Mouse (Mus musculus): Measurements from ENCODE around the gene Tssk3. TPM values are rescaled to one million over a fixed set of nuclear protein-coding genes. Genes with fewer than 3 reads are reported as not detected.

The Tssk3 gene
- polyA plus RNA-seq, 1 experiment from 2014 or later = 0.14 TPM

DNA sequence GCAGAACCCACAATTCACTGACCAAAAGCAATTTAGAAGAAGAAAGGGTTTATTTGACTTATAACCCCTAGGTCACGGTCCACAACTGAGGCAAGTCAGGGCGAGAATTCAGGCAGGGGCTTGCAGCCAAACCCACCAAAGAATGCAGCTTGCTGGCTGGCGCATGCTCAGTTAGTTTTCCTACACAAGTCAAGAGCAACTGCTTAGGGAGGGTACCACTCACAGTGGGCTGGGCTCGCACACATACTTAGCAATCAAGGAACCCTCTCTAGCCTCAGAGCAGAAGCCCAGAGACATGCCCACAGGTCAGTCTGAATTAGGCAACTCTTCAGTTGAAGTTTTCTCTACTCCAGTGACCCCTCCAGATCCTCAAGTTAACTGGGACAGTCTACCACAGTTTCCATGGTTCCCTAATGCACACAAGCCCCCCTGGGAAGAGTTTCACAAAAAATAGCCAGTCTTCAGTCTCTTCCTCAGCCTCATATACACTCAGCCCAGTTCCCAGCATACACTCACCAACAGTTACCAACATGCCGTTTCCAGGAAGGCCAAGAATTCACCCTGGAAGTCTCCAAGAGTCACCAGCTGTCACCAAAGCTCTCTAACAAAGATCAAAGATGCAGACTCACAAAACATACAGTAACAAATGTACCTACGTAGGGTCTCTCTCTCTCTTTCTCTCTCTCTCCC is 20.0 kb upstream of the Tssk3 start:
- no peak overlapping the region for H3K27ac ChIP-seq (ENCODE audit: low read depth)
- no peak overlapping the region for H3K4me3 ChIP-seq (ENCODE audit: low read depth, low read length)
- TF ChIP-seq EP300 (IDR thresholded peaks at IDR 0.05; ENCODE audit: low read depth) (no peak), CTCF (IDR thresholded peaks at IDR 0.05; ENCODE audit: low read depth) (no peak)
- DNase-seq (no peak), ATAC-seq (no peak)
- H3K27me3 ChIP-seq (ENCODE audit: insufficient read depth, low read length) = peaks cover 8% of the 10 kb centered on the region; the same call in 1 of the 2 replicates
- no peak overlapping the region for H3K4me2 ChIP-seq (ENCODE audit: low read depth, low read length)
- H3K4me1 ChIP-seq (ENCODE audit: insufficient read depth) = peaks cover 19% of the 10 kb centered on the region
- no peaks in the 10 kb centered on the region for H3K36me3 ChIP-seq (replicated peaks; ENCODE audit: insufficient read depth, low read length)
- no peaks in the 10 kb centered on the region for H3K9me3 ChIP-seq (ENCODE audit: low read length)
- H3K9ac ChIP-seq (replicated peaks) = no peak overlapping the region
- 69% methylated on average over 6 of the region's 6 CpGs for WGBS (ENCODE audit: insufficient replicate concordance)

DNA sequence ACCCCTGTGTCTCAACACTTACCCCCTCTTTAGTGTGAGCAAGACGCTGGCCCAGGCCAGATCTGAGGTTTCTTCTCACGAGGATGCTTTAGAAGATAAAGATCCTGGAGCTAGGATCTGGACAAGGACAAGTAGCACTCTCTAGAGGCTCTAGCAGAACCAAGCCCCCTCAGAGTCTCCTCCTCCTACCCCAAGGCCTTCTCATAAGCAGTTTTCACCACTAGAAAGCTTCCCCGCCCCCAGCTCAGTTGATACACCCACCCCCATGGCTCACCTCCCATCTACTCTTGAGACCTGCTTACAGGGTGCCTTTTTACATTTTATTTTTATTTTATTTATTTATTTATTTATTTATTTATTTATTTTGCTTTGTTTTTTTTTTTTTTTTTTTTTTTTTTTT is 18.8 kb upstream of the Tssk3 start:
- ATAC-seq (no peak), DNase-seq (no peak)
- no peaks in the 10 kb centered on the region for H3K36me3 ChIP-seq (replicated peaks; ENCODE audit: insufficient read depth, low read length)
- peaks cover 8% of the 10 kb centered on the region; the same call in 1 of the 2 replicates for H3K27me3 ChIP-seq (ENCODE audit: insufficient read depth, low read length)
- peaks cover 19% of the 10 kb centered on the region for H3K4me1 ChIP-seq (ENCODE audit: insufficient read depth)
- TF ChIP-seq EP300 (IDR thresholded peaks at IDR 0.05; ENCODE audit: low read depth) = no peak
- TF ChIP-seq CTCF (IDR thresholded peaks at IDR 0.05; ENCODE audit: low read depth) = no peak
- H3K9ac ChIP-seq (replicated peaks) = no peak overlapping the region
- WGBS (ENCODE audit: insufficient replicate concordance) = 66% methylated on average over 3 of the region's 3 CpGs
- no peak overlapping the region for H3K27ac ChIP-seq (ENCODE audit: low read depth)
- H3K9me3 ChIP-seq (ENCODE audit: low read length) = no peaks in the 10 kb centered on the region
- no peak overlapping the region for H3K4me3 ChIP-seq (ENCODE audit: low read depth, low read length)
- H3K4me2 ChIP-seq (ENCODE audit: low read depth, low read length) = no peak overlapping the region

DNA sequence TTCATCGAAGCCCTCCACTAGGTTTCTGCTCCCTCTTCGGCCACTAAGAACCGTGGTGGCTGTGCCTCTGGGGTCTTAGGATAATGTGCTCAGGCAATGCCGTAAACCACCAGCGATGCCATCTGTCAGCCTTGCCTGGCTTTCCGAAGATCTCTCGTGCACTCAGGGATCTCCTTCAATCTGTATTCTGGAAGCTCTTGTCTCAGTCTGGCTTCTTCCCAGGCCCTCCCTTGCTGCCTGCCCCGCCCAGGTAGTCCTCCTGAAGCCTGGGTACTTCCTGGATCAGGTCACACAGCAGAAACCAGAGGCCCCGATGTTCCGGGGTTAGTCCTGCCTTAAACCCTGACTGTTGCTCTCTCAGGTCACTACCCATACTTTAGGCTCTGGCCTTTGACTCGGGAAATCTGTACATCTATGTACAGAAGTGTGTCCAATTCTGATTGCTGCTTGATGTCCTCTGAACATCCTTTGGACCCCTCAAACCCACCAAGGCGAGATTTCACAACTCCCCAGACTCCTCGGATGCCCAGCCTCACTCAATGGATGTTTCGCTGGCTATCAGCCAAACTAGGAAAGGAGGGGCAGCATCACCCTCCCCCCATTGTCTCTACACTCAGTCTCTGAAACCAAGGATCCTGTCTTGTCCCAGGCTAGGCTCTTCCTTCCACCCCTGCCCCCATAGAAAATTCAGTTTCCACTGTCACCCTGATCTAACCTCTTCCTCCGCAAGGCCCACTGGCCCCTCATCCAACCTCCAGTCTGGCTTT is 18.2 kb upstream of the Tssk3 start:
- DNase-seq = no peak
- H3K4me3 ChIP-seq (ENCODE audit: low read depth, low read length) = no peak overlapping the region
- H3K36me3 ChIP-seq (replicated peaks; ENCODE audit: insufficient read depth, low read length) = no peaks in the 10 kb centered on the region
- H3K27me3 ChIP-seq (ENCODE audit: insufficient read depth, low read length) = peaks cover 4% of the 10 kb centered on the region; the same call in 1 of the 2 replicates
- H3K9ac ChIP-seq (replicated peaks) = no peak overlapping the region
- H3K27ac ChIP-seq (ENCODE audit: low read depth) = no peak overlapping the region
- ATAC-seq = no peak
- 63% methylated on average over 15 of the region's 15 CpGs for WGBS (ENCODE audit: insufficient replicate concordance)
- no peak overlapping the region for H3K4me2 ChIP-seq (ENCODE audit: low read depth, low read length)
- H3K4me1 ChIP-seq (ENCODE audit: insufficient read depth) = peaks cover 18% of the 10 kb centered on the region
- TF ChIP-seq CTCF (IDR thresholded peaks at IDR 0.05; ENCODE audit: low read depth) (no peak), EP300 (IDR thresholded peaks at IDR 0.05; ENCODE audit: low read depth) (no peak)
- H3K9me3 ChIP-seq (ENCODE audit: low read length) = no peaks in the 10 kb centered on the region

- TF ChIP-seq CTCF (IDR thresholded peaks at IDR 0.05; ENCODE audit: low read depth) = no peak
- no peak for TF ChIP-seq EP300 (IDR thresholded peaks at IDR 0.05; ENCODE audit: low read depth)
- ATAC-seq (no peak), DNase-seq (no peak)
- peaks cover 3% of the 10 kb centered on the region; the same call in 1 of the 2 replicates for H3K27me3 ChIP-seq (ENCODE audit: insufficient read depth, low read length)
- no peak overlapping the region for H3K9ac ChIP-seq (replicated peaks)
- no peak overlapping the region for H3K4me3 ChIP-seq (ENCODE audit: low read depth, low read length)
- 39% methylated on average over 3 of the region's 3 CpGs for WGBS (ENCODE audit: insufficient replicate concordance)
- no peak overlapping the region for H3K27ac ChIP-seq (ENCODE audit: low read depth)
- no peak overlapping the region for H3K4me2 ChIP-seq (ENCODE audit: low read depth, low read length)
- no peaks in the 10 kb centered on the region for H3K9me3 ChIP-seq (ENCODE audit: low read length)
- H3K4me1 ChIP-seq (ENCODE audit: insufficient read depth) = peaks cover 17% of the 10 kb centered on the region
- no peaks in the 10 kb centered on the region for H3K36me3 ChIP-seq (replicated peaks; ENCODE audit: insufficient read depth, low read length)
Observed at GRCm38 (mm10) chr4:129508237-129508515, 17.4 kb upstream of the Tssk3 start.

DNA sequence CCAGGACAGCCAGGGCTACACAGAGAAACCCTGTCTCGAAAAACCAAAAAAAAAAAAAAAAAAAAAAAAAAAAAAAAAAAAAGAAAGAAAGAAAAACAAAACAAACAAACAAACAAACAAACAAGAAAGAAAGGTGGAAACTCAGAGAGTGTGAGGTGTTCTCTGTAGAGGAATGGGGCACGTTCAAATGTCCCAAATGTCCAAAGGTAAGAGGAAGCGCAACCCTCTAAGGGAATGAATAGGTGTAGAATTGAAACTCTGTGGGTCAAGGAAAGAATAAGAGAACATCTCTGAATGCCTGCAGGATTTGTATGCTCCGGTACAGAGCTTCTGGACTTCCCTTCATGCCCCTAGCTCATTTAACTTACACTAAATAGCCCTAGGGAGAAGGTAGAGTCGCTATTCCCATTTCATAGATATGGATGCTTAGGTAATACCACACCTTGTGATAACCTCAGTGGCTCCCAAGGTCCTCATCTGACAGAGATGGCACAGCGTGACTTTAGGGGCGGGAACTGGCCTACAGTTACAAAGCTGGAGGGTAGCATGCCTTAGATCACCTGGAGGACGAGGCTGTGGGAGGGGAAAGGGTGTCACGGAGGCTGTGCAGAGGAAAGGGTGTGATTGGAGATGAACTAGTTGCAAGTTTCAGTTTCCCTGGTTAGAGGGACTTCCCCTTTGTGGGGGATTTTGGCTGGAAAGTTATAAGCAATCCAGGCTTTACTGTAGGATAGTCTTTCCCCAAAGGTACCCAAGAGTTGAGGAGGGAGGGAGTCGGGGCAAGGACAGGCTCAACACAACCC is 16.8 kb upstream of the Tssk3 start:
- H3K27me3 ChIP-seq (ENCODE audit: insufficient read depth, low read length) = no peaks in the 10 kb centered on the region
- 50% methylated on average over 9 of the region's 10 CpGs for WGBS (ENCODE audit: insufficient replicate concordance)
- H3K27ac ChIP-seq (ENCODE audit: low read depth) = no peak overlapping the region
- H3K4me2 ChIP-seq (ENCODE audit: low read depth, low read length) = 0 out of 2 replicates have a peak overlapping the region, but pooled peaks have one; percentile 7
- H3K36me3 ChIP-seq (replicated peaks; ENCODE audit: insufficient read depth, low read length) = no peaks in the 10 kb centered on the region
- peaks cover 22% of the 10 kb centered on the region for H3K4me1 ChIP-seq (ENCODE audit: insufficient read depth)
- H3K4me3 ChIP-seq (ENCODE audit: low read depth, low read length) = no peak overlapping the region
- no peak overlapping the region; the same call in 1 of the 2 replicates for H3K9ac ChIP-seq (replicated peaks)
- no peaks in the 10 kb centered on the region for H3K9me3 ChIP-seq (ENCODE audit: low read length)
- no peak for DNase-seq
- no peak for ATAC-seq
- TF ChIP-seq CTCF (IDR thresholded peaks at IDR 0.05; ENCODE audit: low read depth) = no peak
- TF ChIP-seq EP300 (IDR thresholded peaks at IDR 0.05; ENCODE audit: low read depth) = no peak

GRCm38 (mm10) chr4:129505511-129505910 is 14.7 kb upstream of the Tssk3 start:
- H3K27ac ChIP-seq (ENCODE audit: low read depth) = no peak overlapping the region
- no peaks in the 10 kb centered on the region for H3K36me3 ChIP-seq (replicated peaks; ENCODE audit: insufficient read depth, low read length)
- 86% methylated on average over 3 of the region's 3 CpGs for WGBS (ENCODE audit: insufficient replicate concordance)
- no peak overlapping the region for H3K4me2 ChIP-seq (ENCODE audit: low read depth, low read length)
- H3K4me3 ChIP-seq (ENCODE audit: low read depth, low read length) = no peak overlapping the region
- no peak overlapping the region for H3K9ac ChIP-seq (replicated peaks)
- no peak for DNase-seq
- H3K27me3 ChIP-seq (ENCODE audit: insufficient read depth, low read length) = no peaks in the 10 kb centered on the region
- no peak for TF ChIP-seq CTCF (IDR thresholded peaks at IDR 0.05; ENCODE audit: low read depth)
- TF ChIP-seq EP300 (IDR thresholded peaks at IDR 0.05; ENCODE audit: low read depth) = no peak
- no peak for ATAC-seq
- H3K9me3 ChIP-seq (ENCODE audit: low read length) = no peaks in the 10 kb centered on the region
- peaks cover 23% of the 10 kb centered on the region for H3K4me1 ChIP-seq (ENCODE audit: insufficient read depth)

All from liver, postnatal 0 days (tissue).